Mouse (Mus musculus) stomach, postnatal 0 days (tissue): Measurements from ENCODE around the gene Dpp9.

ENCODE experiments used
- CTCF ChIP-seq: IDR thresholded peaks from 2 replicates; pipeline ENCODE4 v1.5.1; 2016; ENCODE audit warnings: antibody characterized with exemption, low read depth, mild to moderate bottlenecking, moderate library complexity
- EP300 ChIP-seq: optimal IDR thresholded peaks from 2 replicates; pipeline ENCODE3; 2016; ENCODE audit warnings: antibody characterized with exemption

- TF ChIP-seq EP300 (no peak), CTCF (no peak)
These were observed 53.0 kb downstream of the Dpp9 start for GRCm38 (mm10) chr17:56165671-56166070.
